Mouse (Mus musculus) liver, adult 2 months (tissue): Measurements from ENCODE around the gene Ntf3.

ENCODE experiments used
- CTCF ChIP-seq: fragments of 200-500 bp; IDR thresholded peaks from 2 replicates; pipeline ENCODE4 v1.5.1; 2011; ENCODE audit warnings: low read depth, low read length, control low read depth
- POLR2A ChIP-seq: fragments of 200-500 bp; IDR thresholded peaks from 2 replicates; pipeline ENCODE4 v1.6.1; 2011; ENCODE audit warnings: low read length, control low read depth; ENCODE audit not compliant: insufficient read depth; ENCODE audit errors: extremely low read depth

DNA sequence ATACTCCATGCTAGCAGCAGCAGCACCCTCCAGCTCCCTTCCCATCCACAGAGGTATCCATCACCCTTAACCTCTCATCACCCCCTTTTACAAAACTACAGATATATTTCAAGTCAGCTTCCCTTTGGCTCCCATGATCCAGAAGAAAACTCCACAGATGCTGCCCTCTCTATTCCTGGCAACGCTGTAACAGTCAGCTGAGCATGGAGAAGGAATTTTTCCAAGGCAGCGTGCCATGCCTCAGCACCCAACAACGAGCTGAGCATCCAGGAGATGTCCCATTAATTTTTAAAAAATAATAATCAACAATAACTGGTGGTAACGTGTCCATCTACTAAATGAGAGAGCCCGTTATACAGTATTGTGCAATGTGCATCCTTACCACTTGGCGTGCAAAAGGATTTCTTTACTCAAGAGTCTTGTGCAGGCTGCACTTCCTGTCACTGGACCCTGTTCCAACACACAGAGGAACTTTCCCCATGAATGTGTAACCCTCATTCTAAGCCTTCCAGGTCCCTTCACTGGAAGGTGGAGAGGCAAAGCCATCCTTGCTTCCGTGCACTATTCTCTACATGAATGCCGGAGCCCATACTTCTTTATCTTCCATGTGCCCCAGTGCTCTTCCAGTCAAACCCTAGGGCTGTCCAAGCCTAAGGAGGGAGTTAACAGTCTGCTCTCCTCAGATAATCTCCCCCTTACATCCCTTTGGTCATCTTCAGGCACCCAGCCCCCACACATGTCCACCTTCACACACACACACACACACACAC, 5.0 kb downstream of the Ntf3 start:
- TF ChIP-seq CTCF (no peak), POLR2A (no peak)
